Mouse (Mus musculus): ENCODE measurements around the gene Slco1a6. TPM values are rescaled to one million over a fixed set of nuclear protein-coding genes. Genes with fewer than 3 reads are reported as not detected.

Gene Slco1a6
- polyA plus RNA-seq, 1 experiment from 2014 or later: 0.43 TPM

GRCm38 (mm10) chr6:142040306-142041175, 167.8 kb downstream of the Slco1a6 start:
- no peak for ATAC-seq (ENCODE audit: insufficient number of reproducible peaks, low FRiP score)
- Histone ChIP-seq H3K27me3 (replicated peaks) (no peaks in the 10 kb centered on the region), H3K9me3 (replicated peaks) (no peaks in the 10 kb centered on the region), H3K4me2 (no peak overlapping the region), H3K4me3 (no peak overlapping the region), H3K36me3 (no peaks in the 10 kb centered on the region), H3K4me1 (replicated peaks) (no peaks in the 10 kb centered on the region), H3K27ac (ENCODE audit: poor library complexity, severe bottlenecking) (no peak overlapping the region), H3K9ac (no peak overlapping the region)
- 53% methylated on average over 16 of the region's 16 CpGs for WGBS

DNA sequence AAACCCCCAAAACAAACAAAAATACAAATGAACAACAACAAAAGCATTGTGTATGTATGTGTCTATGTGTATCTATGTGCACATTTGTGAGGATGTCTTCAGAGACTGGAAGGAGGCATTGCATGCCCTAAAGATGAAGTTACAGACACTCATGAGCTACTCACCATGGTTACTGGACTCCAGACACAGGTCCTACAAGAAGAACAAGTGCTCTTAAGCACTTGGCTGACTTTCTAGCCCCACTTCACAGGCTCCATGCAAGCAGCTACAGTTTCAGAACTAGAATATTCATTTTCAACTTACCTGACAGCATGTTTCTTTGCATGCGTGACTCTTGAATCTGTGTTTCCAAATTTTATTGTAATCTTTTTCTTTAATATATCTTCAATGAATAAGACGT, 172.6 kb downstream of the Slco1a6 start:
- Histone ChIP-seq H3K36me3 (no peaks in the 10 kb centered on the region), H3K4me3 (no peak overlapping the region), H3K9ac (no peak overlapping the region), H3K9me3 (replicated peaks) (no peaks in the 10 kb centered on the region), H3K27ac (ENCODE audit: poor library complexity, severe bottlenecking) (no peak overlapping the region), H3K4me1 (replicated peaks) (no peaks in the 10 kb centered on the region), H3K27me3 (replicated peaks) (no peaks in the 10 kb centered on the region), H3K4me2 (no peak overlapping the region)
- no peak for ATAC-seq (ENCODE audit: insufficient number of reproducible peaks, low FRiP score)
- 71% methylated on average over 2 of the region's 2 CpGs for WGBS

Other genes with a start within 250 kb of the Slco1a6 start
- not detected in 2 replicates for gene Gm6614, start 197.1 kb downstream of the Slco1a6 start, polyA plus RNA-seq (2016; fragmentation: Nextera tagmentation; extraction: Ambion mirVana)
- not detected in 2 replicates for gene Iapp, start 89.9 kb upstream of the Slco1a6 start, polyA plus RNA-seq (2016; fragmentation: Nextera tagmentation; extraction: Ambion mirVana)
- not detected in 2 replicates for gene Slco1a5, start 114.5 kb upstream of the Slco1a6 start, polyA plus RNA-seq (2016; fragmentation: Nextera tagmentation; extraction: Ambion mirVana)
- gene Pyroxd1, start 137.1 kb upstream of the Slco1a6 start, polyA plus RNA-seq (2016; fragmentation: Nextera tagmentation; extraction: Ambion mirVana): 14.7 and 15.7 TPM in 2 replicates
- 24.0 and 24.1 TPM in 2 replicates for gene Recql, start 178.6 kb upstream of the Slco1a6 start, polyA plus RNA-seq (2016; fragmentation: Nextera tagmentation; extraction: Ambion mirVana)
- 89.9 and 91.5 TPM in 2 replicates for gene Golt1b, start 178.7 kb upstream of the Slco1a6 start, polyA plus RNA-seq (2016; fragmentation: Nextera tagmentation; extraction: Ambion mirVana)
- 0.64 and 0.71 TPM in 2 replicates for gene Spx, start 204.9 kb upstream of the Slco1a6 start, polyA plus RNA-seq (2016; fragmentation: Nextera tagmentation; extraction: Ambion mirVana)